Mouse (Mus musculus): ENCODE data around the gene Snx12.

Gene Snx12

DNA sequence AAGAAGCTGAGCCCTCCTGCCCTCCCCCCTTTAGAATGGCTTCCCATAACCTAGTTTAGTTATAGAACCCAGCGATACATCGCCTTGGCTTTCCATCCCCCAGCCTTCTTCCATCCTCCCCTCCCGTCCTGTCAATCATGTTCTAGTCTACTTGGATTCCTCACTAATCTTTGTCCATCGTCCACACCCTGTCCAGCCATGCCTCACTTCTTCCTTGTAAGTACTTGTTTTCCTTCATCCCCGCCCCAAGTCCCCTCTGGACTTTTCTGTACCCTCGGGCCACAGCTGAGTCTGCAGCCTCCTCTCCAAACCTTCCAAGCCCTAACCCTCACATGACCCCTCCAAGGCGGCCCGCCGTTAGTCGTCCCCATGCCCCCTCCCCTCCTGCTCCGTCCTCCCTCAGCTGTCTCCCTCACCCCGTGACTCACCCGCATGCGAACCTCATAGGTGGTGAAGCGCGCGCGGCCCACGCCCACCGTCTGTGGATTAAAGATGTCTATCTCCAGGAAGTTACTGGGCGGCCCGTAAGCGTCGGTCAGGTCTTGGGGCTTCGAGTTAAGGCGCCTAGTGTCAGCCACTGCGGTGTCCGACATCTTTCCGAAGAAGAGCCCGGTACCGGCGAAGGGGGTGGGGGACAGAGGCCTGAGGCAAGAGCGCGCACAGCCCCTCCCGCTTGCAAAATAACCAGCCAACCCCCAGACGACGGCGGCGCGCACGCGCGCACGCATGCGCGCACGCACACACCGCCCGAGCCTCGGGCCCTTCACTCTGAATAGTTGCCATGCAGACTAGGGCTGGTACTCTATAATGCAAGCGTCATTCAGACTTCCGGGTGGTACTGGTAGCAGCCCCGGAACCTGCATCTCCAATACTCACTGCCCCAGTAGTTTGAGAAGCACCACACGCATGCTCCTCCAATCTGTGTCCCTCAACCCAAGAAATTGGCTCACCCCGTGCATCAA is at the start of gene Snx12:
Snx12 (minus strand) TSS at position 730 of the 962 bp plus-strand sequence.
- peak; percentile 75 to 87 for DNase-seq (ENCODE audit: low spot score in 2 of 2)

DNA sequence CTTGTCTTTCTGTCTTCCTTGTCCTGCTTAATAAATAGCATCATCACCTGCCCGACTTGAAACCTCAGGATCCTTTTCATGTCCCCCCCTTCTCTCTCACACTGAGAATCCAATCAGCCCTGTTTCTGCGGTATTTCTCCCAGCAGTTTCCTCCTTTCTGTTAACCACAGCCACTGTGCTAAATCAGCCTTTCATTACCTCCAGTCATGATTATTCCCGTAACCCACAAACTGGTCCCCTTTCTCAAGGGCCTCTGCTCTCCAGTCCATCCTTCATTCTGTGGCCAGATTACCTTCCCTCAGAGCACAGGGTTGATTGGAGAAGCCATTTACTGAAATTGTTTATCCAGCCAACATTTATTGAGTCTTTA is 46.4 kb upstream of the Snx12 start, which contains the start of gene Gm20489:
Gm20489 (minus strand) TSS at position 269 of the 370 bp plus-strand sequence.
- DNase-seq (ENCODE audit: low spot score in 2 of 2): no peak

DNA sequence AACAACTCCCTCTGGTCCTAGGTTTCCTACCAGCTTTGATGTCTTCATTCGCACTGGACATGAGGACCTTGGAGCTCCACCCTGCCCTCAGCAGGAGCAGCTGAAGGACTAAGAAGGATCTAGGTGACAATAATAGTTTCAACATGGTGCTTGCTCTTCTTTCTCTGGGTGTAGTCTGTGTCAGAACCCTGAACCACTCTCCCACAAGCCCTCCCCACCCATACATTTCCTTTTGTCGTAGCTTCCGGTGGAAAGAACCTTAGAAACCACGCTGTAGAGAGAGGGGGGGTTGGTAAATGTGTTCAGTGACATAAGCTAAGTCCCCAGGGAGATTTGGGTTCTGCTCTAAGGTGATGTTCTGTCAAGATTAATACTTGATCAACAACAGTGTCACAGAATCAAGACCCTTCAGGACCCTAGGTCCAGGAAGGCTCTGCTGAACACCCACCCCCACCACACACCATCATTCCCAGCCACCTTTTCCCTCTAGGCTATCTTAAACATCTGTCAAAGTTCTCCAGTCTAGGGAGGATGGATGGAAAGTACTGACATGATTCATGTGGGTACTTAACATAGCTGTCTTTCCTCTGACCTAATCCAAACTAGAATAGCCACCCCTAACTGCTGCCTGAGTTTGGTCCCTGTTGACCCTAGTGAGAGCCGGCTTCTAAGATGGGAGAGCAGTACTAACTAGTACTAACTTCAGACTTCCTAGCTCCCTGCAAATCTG is 45.8 kb upstream of the Snx12 start, which contains the start of gene Il2rg:
Il2rg (minus strand) TSS at position 231 of the 730 bp plus-strand sequence.
- DNase-seq (ENCODE audit: low spot score in 2 of 2): no peak

DNA sequence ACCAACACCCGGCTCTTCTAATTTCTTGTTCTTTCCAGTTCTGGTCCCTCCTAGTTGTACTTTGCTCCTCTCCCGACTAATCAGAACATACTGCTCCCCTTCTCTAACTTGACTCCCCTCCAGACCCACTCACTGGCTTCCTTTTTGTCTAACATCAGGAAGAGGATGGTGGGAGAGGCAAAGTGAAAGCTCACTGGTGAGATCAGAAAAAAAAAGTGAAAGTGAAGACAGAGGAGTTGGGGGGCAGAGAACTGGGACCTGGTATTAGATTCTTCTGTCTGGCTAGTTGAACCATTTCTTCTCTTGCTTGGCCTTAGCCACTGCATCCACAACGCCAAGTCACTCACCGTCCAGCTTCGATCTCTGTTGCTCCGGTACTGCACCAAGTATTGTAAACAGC is 44.3 kb upstream of the Snx12 start:
- DNase-seq (ENCODE audit: low spot score in 2 of 2): no peak

DNA sequence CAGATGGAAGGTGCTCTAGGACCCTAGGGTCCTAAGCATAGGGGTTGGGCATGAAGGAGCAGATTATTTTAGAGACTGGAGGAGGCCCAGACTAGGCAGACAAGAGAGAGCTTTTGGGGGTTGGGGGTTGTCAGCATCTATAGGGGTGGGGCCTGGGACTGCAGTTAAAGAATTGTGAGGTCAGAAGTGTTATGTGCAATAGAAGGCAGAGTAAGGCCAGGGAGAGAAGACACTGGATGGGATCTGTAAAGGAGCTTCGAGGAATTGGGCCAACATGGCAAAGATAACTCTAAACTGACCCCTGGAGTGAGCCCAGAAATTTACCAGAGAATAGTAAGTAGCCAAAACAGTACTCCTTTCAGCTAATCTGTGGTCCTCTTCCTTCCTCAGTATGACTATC is 41.5 kb upstream of the Snx12 start, which contains the start of gene Gm614:
Gm614 (minus strand) TSS at position 101 of the 400 bp plus-strand sequence.
- DNase-seq (ENCODE audit: low spot score in 2 of 2): no peak

DNA sequence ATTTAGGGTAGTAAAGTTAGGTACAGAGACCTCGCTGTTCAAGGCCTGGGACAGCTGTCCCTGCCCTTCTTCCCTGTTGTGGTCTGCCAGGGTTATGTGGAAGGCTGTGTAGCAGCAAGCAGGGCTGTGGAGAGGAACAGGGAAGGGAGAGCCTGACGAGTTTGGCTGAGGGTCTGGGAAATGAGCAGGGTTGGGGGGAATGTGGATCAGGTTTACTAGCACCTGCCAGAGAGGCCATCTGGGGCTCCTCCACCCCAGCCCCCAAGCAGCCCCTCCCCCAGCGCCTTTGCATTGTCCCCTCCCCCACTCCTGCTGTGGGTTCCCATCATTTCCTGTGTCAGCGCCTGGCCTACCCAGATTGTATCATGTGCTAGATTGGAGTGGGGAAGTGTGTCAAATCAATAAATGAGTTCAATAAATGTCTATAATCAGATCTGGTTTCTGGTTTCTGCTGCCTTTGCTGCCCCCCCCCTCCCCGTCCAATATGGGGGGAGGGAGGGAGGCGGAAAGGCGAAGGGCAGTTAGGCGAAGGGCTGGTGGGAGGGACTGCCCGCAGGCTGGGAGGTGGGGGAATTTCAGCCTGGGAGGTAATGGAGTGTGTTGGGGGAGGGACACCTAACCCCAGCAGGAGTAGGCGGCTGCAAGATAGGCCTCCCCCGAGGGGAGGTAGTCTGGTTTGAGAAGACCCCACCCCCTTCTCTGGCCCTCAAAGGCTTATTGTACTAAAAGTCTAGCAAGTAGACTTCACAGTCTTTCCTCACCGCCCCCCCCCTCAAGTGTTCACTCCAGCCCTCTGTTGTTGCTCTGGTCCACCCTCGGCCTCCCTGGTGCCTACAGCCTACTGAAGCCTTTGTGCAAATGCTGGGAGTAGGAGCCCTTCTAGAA is 38.3 kb upstream of the Snx12 start:
- DNase-seq (ENCODE audit: low spot score in 2 of 2): no peak

DNA sequence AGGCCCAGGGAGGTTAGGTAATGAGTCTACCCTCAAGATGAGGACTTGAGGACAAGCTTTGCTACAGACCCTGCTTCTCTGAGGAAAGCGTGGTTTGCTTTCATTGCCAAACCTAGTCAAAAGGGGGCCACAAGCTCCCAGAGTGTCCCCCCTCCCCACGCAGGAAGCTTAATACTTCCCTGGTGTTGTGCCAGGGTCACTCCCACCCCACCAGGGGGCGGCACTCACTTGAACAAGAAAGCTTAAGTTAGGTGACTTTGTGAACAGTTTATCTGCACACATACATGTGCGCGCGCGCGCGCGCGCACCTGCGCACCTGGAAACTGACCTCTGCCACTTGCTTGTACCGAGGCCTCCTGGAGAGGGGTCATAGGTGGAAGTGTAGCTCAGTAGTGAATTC is 34.2 kb upstream of the Snx12 start:
- DNase-seq (ENCODE audit: low spot score in 2 of 2): peak; percentile 24 to 71

DNA sequence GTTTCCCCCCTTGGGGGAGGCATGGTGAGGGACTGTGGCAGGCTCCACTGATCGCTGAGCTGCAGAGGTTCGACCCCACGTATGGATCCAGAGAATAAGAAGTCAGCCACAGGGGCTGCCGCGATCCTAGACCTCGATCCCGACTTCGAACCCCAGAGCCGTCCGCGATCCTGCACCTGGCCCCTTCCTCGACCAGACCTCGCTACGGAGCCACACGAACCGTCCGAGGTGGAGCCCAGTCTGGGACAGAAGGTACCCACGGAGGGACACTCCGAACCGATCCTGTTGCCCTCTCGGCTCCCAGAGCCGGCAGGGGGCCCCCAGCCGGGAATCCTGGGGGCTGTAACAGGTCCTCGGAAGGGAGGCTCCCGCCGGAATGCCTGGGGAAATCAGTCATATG is 32.4 kb upstream of the Snx12 start:
- DNase-seq (ENCODE audit: low spot score in 2 of 2): peak in 1 of 2 experiments; percentile 69

DNA sequence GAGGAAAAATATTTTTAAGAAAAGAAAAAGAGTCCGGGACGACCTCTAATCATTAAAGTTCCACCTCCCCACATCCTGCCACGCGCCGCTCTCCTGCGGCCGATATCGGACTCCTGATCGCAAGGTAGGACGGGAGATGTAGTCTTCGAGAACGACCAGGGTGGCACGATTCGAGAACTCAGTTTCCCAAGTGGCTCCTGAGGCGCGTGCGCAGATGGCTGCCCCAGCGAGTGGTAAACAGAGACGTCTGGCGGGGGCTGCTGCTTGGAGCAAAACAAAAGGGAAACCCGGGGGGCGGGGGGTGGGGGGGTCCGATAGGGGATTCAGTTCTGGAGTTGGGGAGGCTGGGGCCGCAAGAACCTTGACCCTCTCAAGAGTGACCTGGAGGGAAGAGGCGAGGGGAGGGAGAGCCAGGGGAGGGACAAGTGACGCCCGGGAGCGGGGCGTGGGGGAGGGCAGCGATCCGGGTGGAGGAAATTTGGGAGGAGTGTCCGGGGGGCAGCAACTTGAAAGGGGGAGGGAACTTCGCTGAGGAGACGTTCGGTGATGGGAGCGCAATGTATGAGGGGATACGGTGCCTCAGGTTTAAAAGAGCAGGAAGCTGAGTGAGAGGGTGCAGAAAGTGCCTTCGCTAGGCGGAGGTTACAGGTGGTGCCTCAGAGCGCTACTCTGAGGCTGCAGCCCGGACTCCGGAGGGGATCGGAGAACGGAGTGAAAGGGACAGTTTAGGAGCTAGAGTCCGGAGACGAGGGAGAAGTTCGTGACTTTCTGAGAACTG is 31.8 kb upstream of the Snx12 start, which contains the start of gene Foxo4:
Foxo4 (plus strand) TSS at position 577 of the 778 bp plus-strand sequence.
- peak; percentile 84 to 91 for DNase-seq (ENCODE audit: low spot score in 2 of 2)

DNA sequence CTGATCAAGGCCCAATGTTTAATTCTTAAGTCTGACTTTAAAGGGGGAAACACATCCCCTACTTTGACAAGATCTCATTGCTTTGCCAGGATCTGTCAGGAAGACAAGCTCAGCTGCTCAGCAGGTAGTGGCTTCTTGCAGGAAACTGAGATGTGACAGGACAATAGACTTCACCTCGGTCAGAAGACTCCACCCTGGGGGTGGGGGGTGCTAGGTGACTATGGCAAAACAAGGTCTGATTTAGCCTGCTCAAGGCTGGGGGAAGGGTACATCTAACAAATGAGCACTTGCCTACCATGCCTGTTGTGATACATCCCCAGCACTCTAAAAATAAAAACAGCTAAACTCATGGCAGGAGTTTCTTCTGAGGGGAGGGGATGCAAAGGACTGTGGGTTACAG is 22.6 kb upstream of the Snx12 start:
- no peak for DNase-seq (ENCODE audit: low spot score in 2 of 2)

DNA sequence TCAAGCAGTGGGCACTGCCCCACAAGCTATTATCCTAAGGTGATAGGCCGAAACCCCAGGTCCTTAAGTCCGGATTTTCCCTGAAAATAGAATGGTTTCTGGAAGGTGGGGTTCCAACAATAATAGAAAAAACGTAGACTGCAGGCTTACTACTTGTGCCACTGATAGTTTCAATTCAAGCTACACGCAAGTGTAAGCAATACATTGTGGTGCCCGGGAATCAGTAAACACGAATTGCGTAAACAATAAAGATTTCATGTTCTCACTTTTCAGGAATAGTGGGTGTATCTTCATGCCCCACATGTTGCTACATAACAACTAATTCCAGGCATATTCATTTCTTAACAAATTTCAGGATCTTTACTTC is 416 bp upstream of the Snx12 start:
- DNase-seq (ENCODE audit: low spot score in 2 of 2): no peak

DNA sequence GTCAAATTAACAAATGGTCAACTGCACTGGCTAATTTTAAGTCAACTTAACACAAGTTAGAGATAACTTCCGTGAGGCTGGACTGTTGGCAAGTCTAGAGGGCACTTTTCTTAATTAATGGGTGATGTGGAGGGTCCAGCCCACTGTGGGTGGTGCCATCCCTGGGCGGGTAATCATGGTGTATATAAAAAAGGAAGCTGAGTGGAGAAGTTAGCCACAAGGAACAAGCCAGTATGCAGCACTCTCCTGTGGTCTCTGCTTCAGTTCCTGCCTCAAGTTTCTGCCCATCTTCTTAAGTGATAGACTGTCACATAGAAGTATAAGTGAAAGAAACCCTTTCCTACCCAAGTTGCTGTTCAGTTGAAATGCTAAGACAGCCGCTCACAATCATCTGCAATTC is 33.1 kb downstream of the Snx12 start:
- DNase-seq (ENCODE audit: low spot score in 2 of 2): no peak

DNA sequence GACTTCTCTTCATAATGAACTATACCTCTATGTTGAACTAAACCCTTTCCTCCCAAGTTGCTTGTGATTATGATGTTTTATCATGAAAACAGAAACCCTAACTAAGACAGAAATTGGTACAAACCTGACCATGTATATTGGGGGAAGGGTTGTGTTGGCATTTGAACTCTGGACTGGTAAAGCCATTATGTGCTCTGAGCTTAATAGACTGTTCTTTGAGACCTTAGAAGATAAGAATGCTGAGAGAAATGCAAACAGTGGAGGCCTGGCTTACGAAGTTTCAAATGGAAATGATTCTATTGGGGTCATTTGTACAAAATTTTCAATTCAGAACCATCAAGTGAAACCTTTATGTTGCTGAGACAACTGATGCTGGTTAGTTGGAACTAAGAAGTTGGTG is 34.7 kb downstream of the Snx12 start:
- DNase-seq (ENCODE audit: low spot score in 2 of 2): no peak

DNA sequence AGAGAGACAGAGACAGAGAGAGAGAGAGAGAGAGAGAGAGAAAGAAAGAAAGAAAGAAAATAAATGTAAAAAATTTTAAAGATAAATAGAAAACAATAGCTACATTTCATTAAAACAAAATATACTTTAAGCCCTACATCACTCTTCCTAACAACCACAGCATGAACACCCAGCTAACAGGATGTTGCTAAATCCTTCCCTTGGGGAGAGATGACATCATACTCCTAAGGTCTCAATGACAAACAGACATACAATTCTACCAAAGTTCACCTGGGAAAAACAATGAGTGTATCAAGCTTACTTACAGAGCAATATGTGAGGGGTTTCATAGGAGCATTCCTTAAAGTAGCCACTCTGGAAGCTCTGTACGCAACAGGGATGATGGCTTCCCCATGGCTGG is 49.0 kb downstream of the Snx12 start:
- DNase-seq (ENCODE audit: low spot score in 2 of 2): no peak

DNA sequence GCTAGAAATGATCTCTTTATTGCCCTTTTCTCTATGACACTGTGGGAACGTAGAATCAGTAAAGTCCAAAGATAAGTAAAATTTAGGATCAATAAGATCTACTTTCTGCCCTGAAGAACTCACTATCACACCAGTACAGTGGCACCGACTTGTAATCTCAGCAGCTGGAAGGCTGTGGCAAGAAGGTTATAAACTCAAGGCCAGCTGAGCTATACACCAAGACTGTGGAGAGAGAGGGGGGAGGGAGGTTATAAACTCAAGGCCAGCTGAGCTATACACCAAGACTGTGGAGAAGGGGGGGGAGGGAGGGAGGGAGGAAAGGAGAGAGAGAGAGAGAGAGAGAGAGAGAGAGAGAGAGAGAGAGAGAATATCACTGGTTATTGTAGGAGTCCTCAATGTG is 53.9 kb downstream of the Snx12 start:
- DNase-seq (ENCODE audit: low spot score in 2 of 2): no peak

DNA sequence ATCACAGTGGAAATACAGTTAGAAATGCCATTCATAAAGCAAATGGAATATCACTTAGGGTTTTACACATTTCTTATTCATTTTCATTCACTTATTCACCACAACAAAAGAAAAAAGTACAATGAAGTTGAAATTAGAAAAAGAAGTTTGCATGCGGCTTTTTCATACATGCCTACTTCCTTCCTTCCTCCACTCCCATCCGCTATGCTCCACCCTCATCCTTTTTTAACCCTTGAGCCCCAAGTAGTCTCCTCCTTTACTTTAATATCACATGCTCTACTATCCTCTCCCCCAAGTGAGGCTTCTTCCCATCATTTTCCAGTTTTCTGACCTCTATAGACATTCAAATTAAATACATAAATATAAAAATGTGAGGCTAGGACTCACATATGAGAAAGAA is 58.6 kb downstream of the Snx12 start:
- DNase-seq (ENCODE audit: low spot score in 2 of 2): no peak

DNA sequence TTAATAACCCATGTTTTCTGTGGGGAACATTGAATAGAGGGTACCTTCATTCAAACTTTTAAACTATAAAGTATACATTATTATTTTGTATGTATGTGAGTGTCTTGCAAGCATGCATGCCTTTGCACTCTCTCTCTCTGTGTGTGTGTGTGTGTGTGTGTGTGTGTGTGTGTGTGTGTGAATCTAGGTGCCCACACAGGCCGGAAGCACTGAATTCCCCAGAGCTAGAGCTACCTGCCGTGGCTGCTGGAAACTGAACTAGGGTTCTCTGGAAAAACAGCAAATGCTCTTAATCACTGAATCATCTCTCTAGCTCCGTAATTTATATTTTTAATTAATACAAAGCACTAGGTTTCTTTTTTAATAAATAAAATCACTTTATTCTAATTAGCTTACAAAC is 59.1 kb downstream of the Snx12 start:
- DNase-seq (ENCODE audit: low spot score in 2 of 2): no peak

DNA sequence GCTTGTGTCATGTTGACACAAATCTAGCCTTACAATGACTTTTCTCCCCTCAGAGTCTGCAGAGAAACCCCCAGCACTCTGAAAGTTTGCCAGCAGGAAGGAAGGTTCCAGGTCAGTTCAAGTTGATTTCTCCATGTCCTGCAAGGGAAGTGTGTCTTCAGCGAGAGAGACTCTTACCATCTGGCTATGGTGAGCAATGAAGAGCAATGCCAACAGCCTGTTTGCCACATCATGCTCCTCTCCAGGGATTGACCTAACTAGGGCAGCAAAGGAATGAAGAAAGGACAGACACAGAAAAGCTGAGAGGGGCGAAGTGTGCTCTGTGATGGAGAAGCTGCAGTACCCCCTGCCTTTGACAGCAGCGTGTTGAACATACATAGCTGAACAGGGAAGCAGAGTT is 59.8 kb downstream of the Snx12 start:
- no peak for DNase-seq (ENCODE audit: low spot score in 2 of 2)

DNA sequence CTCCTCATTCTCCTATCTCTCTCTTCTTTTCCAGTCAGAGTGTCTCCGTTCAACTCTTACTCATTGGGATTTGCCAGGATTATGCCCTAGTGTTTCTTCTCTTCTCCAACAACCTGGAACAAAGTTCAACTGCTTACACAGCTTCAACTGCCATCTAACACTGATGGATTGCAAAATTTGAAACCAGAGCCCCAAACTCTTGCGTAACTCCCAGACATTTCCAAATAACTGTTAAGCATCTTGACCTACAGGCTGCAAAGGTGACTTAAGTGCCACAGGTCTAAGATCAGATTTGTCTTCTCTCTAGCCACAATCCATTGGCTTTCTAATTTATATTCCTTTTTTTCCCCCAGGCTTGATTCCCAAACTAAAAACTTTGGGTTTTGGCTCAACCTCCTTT is 64.9 kb downstream of the Snx12 start:
- DNase-seq (ENCODE audit: low spot score in 2 of 2): no peak

DNA sequence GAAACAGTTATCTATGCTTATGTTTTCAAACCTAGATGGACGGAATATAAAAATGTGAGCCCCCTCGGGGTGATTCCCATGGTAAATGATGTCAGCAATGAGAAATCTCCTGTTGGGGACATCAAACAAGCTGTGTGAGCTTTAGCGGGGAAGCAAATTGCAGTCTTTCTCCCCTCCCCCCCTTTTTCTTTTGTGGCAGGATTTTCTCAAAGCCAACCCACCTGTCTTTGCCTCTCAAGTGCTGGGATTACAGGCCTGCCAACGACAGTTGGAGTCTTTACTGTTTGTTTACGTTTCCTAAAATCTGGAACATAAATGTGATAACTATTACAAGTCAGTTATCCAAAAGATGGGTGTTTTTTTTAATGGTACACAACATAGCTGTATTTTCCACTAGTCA is 66.0 kb downstream of the Snx12 start:
- DNase-seq (ENCODE audit: low spot score in 2 of 2): no peak

DNA sequence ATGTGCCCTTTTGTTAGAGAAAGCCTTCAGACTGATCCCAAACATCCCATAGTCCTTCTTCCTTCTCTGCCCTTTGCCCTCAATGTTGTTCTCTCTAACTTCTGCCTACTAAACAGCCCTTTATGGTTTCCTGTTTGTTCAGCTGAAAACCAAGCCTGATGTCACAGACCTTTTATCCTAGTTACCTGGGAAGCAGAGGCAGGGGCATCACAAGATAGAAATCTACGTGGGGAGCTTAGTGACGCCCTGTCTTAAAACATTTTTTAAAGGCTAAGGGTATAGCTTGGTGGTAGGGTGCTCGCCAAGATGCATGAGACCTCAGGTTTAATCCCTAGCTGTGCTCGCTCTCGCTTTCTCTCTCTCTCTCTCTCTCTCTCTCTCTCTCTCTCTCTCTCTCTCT is 74.9 kb downstream of the Snx12 start:
- DNase-seq (ENCODE audit: low spot score in 2 of 2): no peak
